In genomic region chr19:29251191-29251957, GRCm38 (mm10) we compare ENCODE assay signal across 8 mouse cellular contexts. TPM values are rescaled to one million over a fixed set of nuclear protein-coding genes. Genes with fewer than 3 reads are reported as not detected.
A peak's percentile ranks its signal among the peaks of the same experiment; 100 is the strongest.
DNase-seq lines count a peak whose midpoint lies in the region; ATAC-seq and TF ChIP-seq lines count a peak whose summit lies in the region.

Gene Jak2 (plus strand): TSS chr19:29251828.

- H3K4me2 ChIP-seq in kidney, embryonic 15.5 days: peak within 1 kb of the TSS; percentile 75
- H3K4me2 ChIP-seq in liver, embryonic 11.5 days: peak within 1 kb of the TSS; percentile 59
- peak within 1 kb of the TSS; percentile 88 for H3K4me2 ChIP-seq in myocyte (ENCODE audit: low read depth)

- H3K9me3 ChIP-seq in heart, embryonic 10.5 days: no peaks in the 10 kb centered on the region
- no peaks in the 10 kb centered on the region for H3K9me3 ChIP-seq in kidney, embryonic 15.5 days (replicated peaks)
- H3K9me3 ChIP-seq in liver, embryonic 11.5 days (ENCODE audit: control insufficient read depth, low read length): no peaks in the 10 kb centered on the region

- WGBS in heart, embryonic 10.5 days: 3% methylated on average over 98 of the region's 114 CpGs
- WGBS in kidney, embryonic 15.5 days: under 1% methylated on average over 89 of the region's 114 CpGs
- WGBS in liver, embryonic 11.5 days: under 1% methylated on average over 80 of the region's 114 CpGs

- TF ChIP-seq CTCF in brain, embryonic 14.5 days (IDR thresholded peaks at IDR 0.05; ENCODE audit: borderline replicate concordance, extremely low read depth, insufficient read depth, insufficient read length): peak; percentile 34

- H3K4me3 ChIP-seq in heart, embryonic 10.5 days: peak within 1 kb of the TSS; percentile 89
- peak within 1 kb of the TSS; percentile 94 for H3K4me3 ChIP-seq in kidney, embryonic 15.5 days (replicated peaks)
- peak within 1 kb of the TSS; percentile 89 for H3K4me3 ChIP-seq in liver, embryonic 11.5 days (ENCODE audit: low read depth, low read length)
- H3K4me3 ChIP-seq in myocyte: peak within 1 kb of the TSS; percentile 60

- H3K9ac ChIP-seq in kidney, embryonic 15.5 days: peak within 1 kb of the TSS; percentile 99
- H3K9ac ChIP-seq in liver, embryonic 11.5 days (ENCODE audit: low read depth, low read length): peak within 1 kb of the TSS; percentile 97

- peaks cover 31% of the 10 kb centered on the region for H3K4me1 ChIP-seq in heart, embryonic 10.5 days
- peaks cover 26% of the 10 kb centered on the region for H3K4me1 ChIP-seq in kidney, embryonic 15.5 days
- H3K4me1 ChIP-seq in liver, embryonic 11.5 days (replicated peaks; ENCODE audit: control insufficient read depth, insufficient read depth, low read length): peaks cover 25% of the 10 kb centered on the region

- peak; percentile 87 for TF ChIP-seq POLR2A in brain, embryonic 14.5 days (IDR thresholded peaks at IDR 0.05; ENCODE audit: borderline replicate concordance, extremely low read depth, insufficient read depth, insufficient read length, poor library complexity, severe bottlenecking)
- TF ChIP-seq POLR2A in myocyte (IDR thresholded peaks at IDR 0.05; ENCODE audit: insufficient read length, low read depth): peak; percentile 81

- H3ac ChIP-seq in myocyte (ENCODE audit: control insufficient read depth, insufficient read length): peak within 1 kb of the TSS; percentile 96

- peak within 1 kb of the TSS; percentile 97 for H3K27ac ChIP-seq in heart, embryonic 10.5 days
- peak within 1 kb of the TSS; percentile 97 for H3K27ac ChIP-seq in kidney, embryonic 15.5 days
- H3K27ac ChIP-seq in liver, embryonic 11.5 days (ENCODE audit: low read depth, low read length): peak within 1 kb of the TSS; percentile 98

- peak; percentile 92 for DNase-seq in CD4-positive helper T cell, adult 2 months (ENCODE audit: low read depth, low spot score)
- peak; percentile 97 for DNase-seq in brain, embryonic 14.5 days (ENCODE audit: low read depth)
- peak; percentile 94 for DNase-seq in heart, embryonic 10.5 days (ENCODE audit: low spot score)
- peak; percentile 91 for DNase-seq in liver, embryonic 11.5 days (ENCODE audit: low spot score)
- peak; percentile 94 to 98 for DNase-seq in spleen, postnatal 4 days (ENCODE audit: low spot score in 2 of 2)

- H3K27me3 ChIP-seq in heart, embryonic 10.5 days (ENCODE audit: insufficient read depth, poor library complexity, severe bottlenecking): no peaks in the 10 kb centered on the region
- H3K27me3 ChIP-seq in kidney, embryonic 15.5 days: no peaks in the 10 kb centered on the region
- H3K27me3 ChIP-seq in liver, embryonic 11.5 days (replicated peaks; ENCODE audit: control insufficient read depth, insufficient read depth, low read length): no peaks in the 10 kb centered on the region
- no peaks in the 10 kb centered on the region for H3K27me3 ChIP-seq in myocyte (ENCODE audit: control insufficient read depth, insufficient read depth, insufficient read length)

- peak; percentile 70 for ATAC-seq in erythroblast, adult 5-6 weeks (replicated peaks; ENCODE audit: low FRiP score, poor library complexity, severe bottlenecking)
- ATAC-seq in kidney, embryonic 15.5 days (replicated peaks; ENCODE audit: low FRiP score): peak; percentile 95
- peak; percentile 88 for ATAC-seq in liver, embryonic 11.5 days (replicated peaks; ENCODE audit: low FRiP score)

- H3K36me3 ChIP-seq in heart, embryonic 10.5 days: no peaks in the 10 kb centered on the region
- no peaks in the 10 kb centered on the region for H3K36me3 ChIP-seq in kidney, embryonic 15.5 days
- H3K36me3 ChIP-seq in liver, embryonic 11.5 days (ENCODE audit: control insufficient read depth, insufficient read depth, low read length): no peaks in the 10 kb centered on the region
- no peaks in the 10 kb centered on the region for H3K36me3 ChIP-seq in myocyte (ENCODE audit: control insufficient read depth, insufficient read depth)

- H3K79me2 ChIP-seq in myocyte (ENCODE audit: control insufficient read depth, insufficient read depth): peaks cover 11% of the 10 kb centered on the region

TF ChIP-seq in myocyte, 11 proteins besides CTCF, POLR2A, EP300 and RAD21:
- TF ChIP-seq E2F4 (IDR thresholded peaks at IDR 0.05; ENCODE audit: insufficient read depth) (no peak), MAX (IDR thresholded peaks at IDR 0.05; ENCODE audit: low read depth) (no peak), REST (IDR thresholded peaks at IDR 0.05; ENCODE audit: insufficient read depth, insufficient read length) (no peak), MYOG (IDR thresholded peaks at IDR 0.05; ENCODE audit: control insufficient read depth in 1 of 3, insufficient read depth in 1 of 3, insufficient read length in 2 of 3, low read depth in 2 of 3) (peak in 1 of 3 experiments; percentile 65), POLR2AphosphoS2 (IDR thresholded peaks at IDR 0.05; ENCODE audit: insufficient read length, low read depth) (peak; percentile 76), SRF (IDR thresholded peaks at IDR 0.05; ENCODE audit: control insufficient read depth, insufficient read length, low read depth) (no peak), USF1 (IDR thresholded peaks at IDR 0.05; ENCODE audit: low read depth) (no peak), CEBPB (IDR thresholded peaks at IDR 0.05; ENCODE audit: insufficient read depth, poor library complexity, severe bottlenecking) (no peak), MYOD1 (IDR thresholded peaks at IDR 0.05; ENCODE audit: control insufficient read depth in 1 of 3, insufficient read length in 2 of 3, low read depth in 2 of 3) (peak in 1 of 3 experiments; percentile 44), TCF12 (IDR thresholded peaks at IDR 0.05; ENCODE audit: insufficient read depth, poor library complexity, severe bottlenecking) (no peak), TCF3 (IDR thresholded peaks at IDR 0.05; ENCODE audit: insufficient read length, low read depth) (no peak)
TF ChIP-seq in myocyte: peak in this region for 3.

RNA-seq across cellular contexts. Expression of gene Jak2, which starts in this region (rescaled TPM):
- polyA plus RNA-seq in brain, embryonic 14.5 days (2012; rRNA removed): 27.3 and 29.5 TPM in 2 replicates
- 37.7 and 41.6 TPM in 2 replicates for total RNA-seq in erythroblast, adult 5-6 weeks (2015; ENCODE audit: low replicate concordance)
- total RNA-seq in erythroblast, adult 5-6 weeks (2017; ENCODE audit: low replicate concordance): 49.8 and 64.0 TPM in 2 replicates
- 7.8 and 8.1 TPM in 2 replicates for polyA plus RNA-seq in heart, embryonic 10.5 days (2016; fragmentation: Nextera tagmentation; extraction: Ambion mirVana)
- 8.1 and 8.8 TPM in 2 replicates for polyA plus RNA-seq in kidney, embryonic 15.5 days (2015; fragmentation: Nextera tagmentation; extraction: Ambion mirVana)
- polyA plus RNA-seq in liver, embryonic 11.5 days (2014; fragmentation: Nextera tagmentation; extraction: Ambion mirVana): 18.1 and 20.2 TPM in 2 replicates
- polyA plus RNA-seq in myocyte (2012; fragmentation: generic; extraction: Trizol): 3.3 TPM

Comparison
In these comparisons a context has a peak if more than half of its experiments do, and no peak if none do; other contexts are left out.
1. Peak in every context shown above with its lines: DNase-seq, ATAC-seq, H3K4me3 ChIP-seq and H3K27ac ChIP-seq.